Mouse (Mus musculus) spleen, adult 18-20 months (tissue): ENCODE measurements around the gene Irf8.

Experiments used
- DNase-seq, 2 experiments: peaks; one replicate each; pipeline ENCODE4 v3.0.0; 2022; ENCODE audit warnings: mixed read lengths in 2 of 2

Gene Irf8

GRCm38 (mm10) chr8:120735770-120736481 is at the start of gene Irf8:
Gene Irf8, plus strand, starts transcription at chr8:120736358.
- DNase-seq, result peak; percentile 90 to 94

GRCm38 (mm10) chr8:120686576-120686975 is 49.6 kb upstream of the Irf8 start:
- DNase-seq, result no peak

- DNase-seq, result no peak
Observed at GRCm38 (mm10) chr8:120687786-120688185, 48.4 kb upstream of the Irf8 start.

- DNase-seq, result no peak
Observed at GRCm38 (mm10) chr8:120688511-120688910, 47.6 kb upstream of the Irf8 start.

- DNase-seq, result no peak
Observed at GRCm38 (mm10) chr8:120692934-120693333, 43.2 kb upstream of the Irf8 start.

GRCm38 (mm10) chr8:120693861-120694493 is 42.2 kb upstream of the Irf8 start:
- DNase-seq, result no peak

GRCm38 (mm10) chr8:120696401-120697153 is 39.6 kb upstream of the Irf8 start:
- no peak for DNase-seq

GRCm38 (mm10) chr8:120697154-120697978 is 38.8 kb upstream of the Irf8 start:
- peak in 1 of 2 experiments; percentile 45 for DNase-seq

- DNase-seq, result peak in 1 of 2 experiments; percentile 49
Observed at GRCm38 (mm10) chr8:120697979-120698272, 38.2 kb upstream of the Irf8 start.

GRCm38 (mm10) chr8:120698426-120698825 is 37.7 kb upstream of the Irf8 start:
- no peak for DNase-seq

GRCm38 (mm10) chr8:120699079-120699478 is 37.1 kb upstream of the Irf8 start:
- DNase-seq, result no peak

GRCm38 (mm10) chr8:120699565-120699964 is 36.6 kb upstream of the Irf8 start:
- no peak for DNase-seq

GRCm38 (mm10) chr8:120700053-120700452 is 36.1 kb upstream of the Irf8 start:
- no peak for DNase-seq

GRCm38 (mm10) chr8:120701758-120702465 is 34.2 kb upstream of the Irf8 start:
- DNase-seq, result peak; percentile 75 to 78

GRCm38 (mm10) chr8:120704203-120704602 is 32.0 kb upstream of the Irf8 start:
- no peak for DNase-seq

- DNase-seq, result no peak
Observed at GRCm38 (mm10) chr8:120705163-120705562, 31.0 kb upstream of the Irf8 start.

GRCm38 (mm10) chr8:120706193-120706592 is 30.0 kb upstream of the Irf8 start:
- DNase-seq, result no peak

- no peak for DNase-seq
Observed at GRCm38 (mm10) chr8:120709176-120709575, 27.0 kb upstream of the Irf8 start.

GRCm38 (mm10) chr8:120715200-120715599 is 21.0 kb upstream of the Irf8 start:
- no peak for DNase-seq

- DNase-seq, result no peak
Observed at GRCm38 (mm10) chr8:120715996-120716680, 20.0 kb upstream of the Irf8 start.

- DNase-seq, result no peak
Observed at GRCm38 (mm10) chr8:120719586-120720236, 16.4 kb upstream of the Irf8 start.
